Mouse (Mus musculus): ENCODE measurements around the gene Rbfox1.
A peak's percentile ranks its signal among the peaks of the same experiment; 100 is the strongest.

Rbfox1 gene

GRCm38 (mm10) chr16:6821741-6822140, 936.6 kb downstream of the Rbfox1 start:
- DNase-seq (ENCODE audit: low read depth, low spot score), result no peak

- no peak for DNase-seq (ENCODE audit: low read depth, low spot score)
Measured at GRCm38 (mm10) chr16:6829892-6830524, 944.9 kb downstream of the Rbfox1 start.

DNA sequence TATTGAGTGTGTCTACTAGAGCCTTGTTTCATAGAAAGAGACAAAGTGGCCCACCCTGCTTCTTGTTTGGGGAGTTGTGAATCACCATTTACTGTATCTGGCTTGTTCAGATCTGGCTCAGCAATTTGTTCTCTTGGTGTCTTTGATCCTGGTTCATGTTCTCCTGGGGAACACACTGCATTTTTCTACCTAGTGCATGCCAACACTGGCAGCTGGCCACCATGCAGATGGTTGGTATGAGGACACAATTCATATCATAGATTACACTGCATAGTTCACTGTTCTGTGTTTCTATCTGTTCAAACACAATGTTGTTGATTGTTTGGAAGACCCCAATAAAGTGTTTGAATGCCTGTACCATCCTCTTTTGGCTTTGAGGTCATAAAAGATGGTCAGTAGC, 948.3 kb downstream of the Rbfox1 start:
- no peak for DNase-seq (ENCODE audit: low read depth, low spot score)

DNA sequence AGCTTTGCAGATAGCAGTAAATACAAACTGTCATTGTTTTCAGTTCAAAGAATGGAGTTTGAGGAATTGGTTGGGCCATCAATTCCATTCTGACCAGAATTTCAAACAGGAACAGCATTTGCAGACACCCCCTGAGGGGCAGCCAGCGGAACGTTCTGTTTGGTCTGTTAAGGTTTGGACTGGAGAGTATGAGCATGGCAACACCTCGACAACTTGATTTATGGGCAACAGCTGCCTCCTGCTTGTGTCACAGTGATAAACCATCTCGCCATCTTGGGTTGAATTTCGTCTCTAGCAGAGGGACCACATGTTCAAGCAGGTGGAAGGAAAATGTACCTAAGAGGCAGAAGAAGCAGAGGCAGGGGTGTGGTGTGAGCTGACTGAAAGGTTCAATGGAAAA, 949.9 kb downstream of the Rbfox1 start:
- DNase-seq (ENCODE audit: low read depth, low spot score), result peak; percentile 42

- DNase-seq (ENCODE audit: low read depth, low spot score), result peak; percentile 59
Measured at GRCm38 (mm10) chr16:6839299-6839995, 954.3 kb downstream of the Rbfox1 start.

GRCm38 (mm10) chr16:6840007-6840406, 954.9 kb downstream of the Rbfox1 start:
- DNase-seq (ENCODE audit: low read depth, low spot score), result no peak

DNA sequence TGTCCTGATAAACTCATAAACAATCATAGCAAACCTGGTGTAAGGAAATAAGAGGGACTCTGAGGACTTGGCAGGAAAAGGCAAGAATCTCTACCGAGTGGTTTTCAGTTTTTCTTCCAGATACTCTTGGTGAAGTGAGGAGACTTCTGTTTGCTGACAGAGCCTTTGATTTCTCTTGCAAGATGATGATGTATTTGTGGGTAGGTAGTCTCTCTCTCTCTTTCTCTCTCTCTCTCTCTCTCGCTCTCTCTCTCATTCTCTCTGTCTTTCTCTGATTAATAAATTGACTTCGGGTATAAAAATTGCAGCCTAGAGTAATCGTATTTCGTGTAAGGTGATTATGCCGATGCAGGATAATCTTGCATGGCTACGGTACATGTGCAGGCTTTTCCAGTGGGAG, 955.3 kb downstream of the Rbfox1 start:
- DNase-seq (ENCODE audit: low read depth, low spot score), result no peak

DNA sequence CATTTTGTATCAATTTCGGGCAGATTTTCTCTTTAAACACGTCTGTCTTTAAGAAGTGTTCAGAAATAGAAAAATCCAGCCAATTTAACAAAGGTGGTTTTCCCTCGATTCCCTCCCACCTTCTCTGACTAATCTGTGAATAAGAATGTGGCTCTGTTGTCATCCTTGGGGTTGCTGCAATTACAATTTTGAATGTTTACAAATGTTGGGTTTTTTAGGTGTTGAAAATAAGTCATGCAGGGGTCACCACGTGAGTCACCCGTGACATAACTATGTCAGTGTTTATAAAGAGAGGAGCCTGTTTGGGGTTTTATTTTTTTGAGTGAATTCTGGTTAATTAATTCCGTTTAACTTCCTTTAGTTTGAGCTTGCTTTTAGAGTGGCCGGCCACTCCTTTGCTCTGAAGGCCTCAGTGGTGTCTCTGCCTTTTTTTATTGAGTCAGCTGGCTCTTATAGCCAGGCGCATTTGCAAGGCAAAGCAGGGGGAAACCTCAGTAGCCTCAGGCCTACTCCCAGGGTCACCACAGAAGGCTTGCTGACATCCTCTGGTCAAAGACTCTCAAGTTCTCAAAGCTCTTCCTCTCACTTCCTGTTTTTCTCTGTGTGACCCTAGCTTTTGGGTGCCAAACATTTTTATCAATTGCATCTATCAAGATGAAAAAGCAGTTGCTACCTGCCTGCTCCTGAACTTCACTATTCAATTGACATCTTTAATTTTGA, 957.1 kb downstream of the Rbfox1 start:
- no peak for DNase-seq (ENCODE audit: low read depth, low spot score)

- DNase-seq (ENCODE audit: low read depth, low spot score), result peak; percentile 13
Measured at GRCm38 (mm10) chr16:6844659-6845058, 959.5 kb downstream of the Rbfox1 start.

GRCm38 (mm10) chr16:6851393-6851792, 966.2 kb downstream of the Rbfox1 start:
- DNase-seq (ENCODE audit: low read depth, low spot score), result no peak

GRCm38 (mm10) chr16:6853796-6854195, 968.6 kb downstream of the Rbfox1 start:
- no peak for DNase-seq (ENCODE audit: low read depth, low spot score)

- no peak for DNase-seq (ENCODE audit: low read depth, low spot score)
Measured at GRCm38 (mm10) chr16:6861656-6862055, 976.5 kb downstream of the Rbfox1 start.

GRCm38 (mm10) chr16:6882683-6883430, 997.7 kb downstream of the Rbfox1 start:
- DNase-seq (ENCODE audit: low read depth, low spot score), result no peak

DNA sequence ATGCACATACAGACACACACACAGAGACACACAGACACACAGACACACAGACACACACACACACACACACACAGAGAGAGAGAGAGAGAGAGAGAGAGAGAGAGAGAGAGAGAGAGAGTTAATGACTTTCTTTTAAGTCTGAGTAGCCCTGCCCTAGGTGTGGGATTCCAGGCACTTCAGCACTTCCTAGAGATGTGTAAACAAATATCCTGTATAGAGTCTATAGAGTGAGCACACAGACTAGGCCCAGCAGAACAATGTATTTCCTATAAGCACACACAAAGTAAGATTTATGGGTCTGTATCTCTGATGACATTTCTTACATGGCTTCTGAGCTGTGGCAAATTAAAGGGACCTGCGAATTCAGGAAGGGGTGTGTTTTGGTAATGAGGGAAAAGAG, 998.6 kb downstream of the Rbfox1 start:
- DNase-seq (ENCODE audit: low read depth, low spot score), result no peak

DNA sequence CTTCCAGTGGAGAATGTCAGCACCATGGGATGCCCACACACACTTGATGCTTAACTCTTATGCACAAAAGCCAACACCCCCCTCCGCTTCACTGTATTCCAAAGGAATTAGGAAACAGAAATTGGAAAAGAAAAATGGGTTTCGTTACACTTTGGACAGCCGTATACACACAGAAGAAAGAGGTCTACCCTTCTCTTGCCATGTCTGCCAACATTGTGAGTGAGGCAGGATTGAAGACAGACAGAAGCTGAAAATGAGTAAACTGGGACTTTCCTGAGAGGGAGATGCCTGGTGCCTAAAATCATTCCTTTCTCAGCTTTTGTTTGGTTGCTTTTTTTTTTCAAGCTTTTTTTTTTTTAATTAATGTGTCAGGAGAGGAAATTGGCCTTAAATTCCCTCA, 1000.5 kb downstream of the Rbfox1 start:
- DNase-seq (ENCODE audit: low read depth, low spot score), result no peak

DNA sequence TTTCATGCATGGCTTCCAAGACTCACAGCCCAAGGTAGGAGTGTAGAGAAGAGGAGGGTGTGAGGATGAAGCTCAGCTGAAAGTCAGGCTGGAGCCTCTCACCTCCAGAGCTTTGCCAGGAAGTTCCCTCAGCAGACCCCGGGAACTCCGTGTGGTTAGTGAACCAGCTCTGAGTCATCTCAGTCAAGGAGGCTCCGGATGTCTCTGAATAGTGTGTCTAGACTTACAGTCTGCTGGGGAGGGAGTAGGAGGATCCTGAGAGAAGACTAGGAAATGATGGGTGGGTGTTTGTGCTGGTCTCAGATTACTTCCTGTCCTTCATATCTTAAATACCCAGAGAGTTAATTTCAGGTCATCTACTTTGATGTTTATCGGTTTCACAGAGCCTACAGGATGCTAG, 1004.1 kb downstream of the Rbfox1 start:
- DNase-seq (ENCODE audit: low read depth, low spot score), result no peak

GRCm38 (mm10) chr16:6897734-6898133, 1012.6 kb downstream of the Rbfox1 start:
- DNase-seq (ENCODE audit: low read depth, low spot score), result no peak

DNA sequence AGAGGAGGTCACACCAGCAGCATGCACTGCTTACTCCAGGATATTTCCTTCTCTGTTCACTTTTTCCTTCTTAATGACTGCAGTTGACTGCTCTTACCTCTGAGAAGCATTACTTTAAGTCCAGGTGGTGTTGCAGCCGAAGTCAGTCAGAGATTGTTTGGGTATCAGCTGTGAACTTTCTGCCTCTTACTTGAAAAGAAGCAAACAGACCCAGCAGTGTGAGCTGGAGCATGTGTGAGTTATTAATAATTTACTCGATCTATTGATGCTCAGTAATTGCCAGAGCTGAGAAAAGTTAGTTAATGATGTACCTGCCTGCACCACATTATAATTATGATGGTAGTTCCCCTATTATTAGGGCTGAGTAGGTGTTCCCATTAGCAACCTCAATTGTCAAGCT, 1014.9 kb downstream of the Rbfox1 start:
- DNase-seq (ENCODE audit: low read depth, low spot score), result no peak

- DNase-seq (ENCODE audit: low read depth, low spot score), result no peak
Measured at GRCm38 (mm10) chr16:6904984-6905383, 1019.8 kb downstream of the Rbfox1 start.

- no peak for DNase-seq (ENCODE audit: low read depth, low spot score)
Measured at GRCm38 (mm10) chr16:6906001-6906400, 1020.8 kb downstream of the Rbfox1 start.

DNA sequence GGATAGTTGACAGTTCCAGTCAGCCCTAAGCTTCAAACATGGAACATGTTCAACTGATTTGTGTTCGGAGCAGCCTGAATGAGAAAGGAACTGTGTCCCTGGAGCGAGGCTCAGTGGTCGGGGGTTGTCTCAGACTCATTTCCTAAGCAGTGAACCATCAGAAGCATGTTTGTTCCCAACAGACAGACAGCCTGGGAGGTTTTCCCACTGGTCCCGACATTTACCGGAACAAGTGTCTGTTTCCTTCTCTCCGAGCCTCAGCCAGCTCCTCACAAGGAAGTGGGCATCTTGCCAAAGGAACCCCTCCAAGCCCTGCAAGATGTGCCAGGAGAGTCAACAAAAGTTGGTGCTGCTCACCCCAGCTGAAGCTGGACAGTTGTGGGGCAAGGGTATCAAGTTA, 1022.4 kb downstream of the Rbfox1 start:
- DNase-seq (ENCODE audit: low read depth, low spot score), result no peak

- no peak for DNase-seq (ENCODE audit: low read depth, low spot score)
Measured at GRCm38 (mm10) chr16:6914531-6914930, 1029.4 kb downstream of the Rbfox1 start.
